Mouse (Mus musculus) kidney, adult 8-10 months (tissue): ENCODE data around the gene Perm1.
A peak's percentile ranks its signal among the peaks of the same experiment; 100 is the strongest.

Experiments used
- DNase-seq, 2 experiments: peaks; one replicate each; pipeline ENCODE4 v3.0.0; 2022

Perm1 gene

DNA sequence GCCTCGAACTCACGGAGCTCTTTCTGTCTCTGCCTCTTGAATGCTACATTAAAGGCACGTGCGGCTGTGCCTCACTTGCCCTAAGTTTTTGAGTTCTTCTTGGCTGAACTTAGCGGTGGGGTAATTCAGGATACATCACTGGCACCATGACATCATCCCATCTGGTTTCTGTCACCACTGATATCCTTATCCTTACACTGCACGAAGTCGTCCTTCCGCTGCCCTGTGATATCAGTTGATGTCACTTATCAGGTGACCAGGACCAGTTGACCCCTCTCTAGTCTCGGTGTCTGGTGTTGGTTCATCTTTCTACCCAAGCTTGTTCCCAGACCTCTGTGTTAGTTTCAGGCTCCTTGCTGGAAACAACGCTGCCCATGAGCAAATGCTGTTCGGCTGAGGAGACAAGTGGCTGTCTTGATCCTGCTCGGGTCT lies 13.2 kb upstream of the Perm1 start:
- DNase-seq = no peak

DNA sequence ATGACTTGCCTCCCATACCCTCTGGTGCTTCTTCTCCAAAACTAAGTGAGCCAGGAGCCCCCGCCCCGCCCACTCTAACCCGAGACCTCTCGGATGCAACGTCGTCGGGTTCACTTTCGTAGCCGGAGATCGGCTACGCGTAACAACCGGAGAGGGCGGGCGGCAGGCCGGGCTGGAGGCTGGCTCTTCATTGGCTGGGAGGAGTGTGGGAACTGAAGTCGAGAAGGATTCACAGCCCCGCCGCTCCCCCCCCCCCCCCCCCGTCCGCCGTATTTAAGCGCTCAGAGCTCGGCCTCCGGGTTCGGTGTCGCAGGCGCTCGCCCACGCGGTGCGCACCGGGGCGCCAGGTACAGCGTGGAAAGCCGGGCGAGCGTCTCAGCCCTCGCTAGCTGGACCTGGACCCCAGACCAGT lies 12.7 kb upstream of the Perm1 start, which contains the start of gene AW011738:
TSS of gene AW011738 (plus strand) at position 304 of the 412 bp plus-strand sequence.
- peak; percentile 58 to 59 for DNase-seq

DNA sequence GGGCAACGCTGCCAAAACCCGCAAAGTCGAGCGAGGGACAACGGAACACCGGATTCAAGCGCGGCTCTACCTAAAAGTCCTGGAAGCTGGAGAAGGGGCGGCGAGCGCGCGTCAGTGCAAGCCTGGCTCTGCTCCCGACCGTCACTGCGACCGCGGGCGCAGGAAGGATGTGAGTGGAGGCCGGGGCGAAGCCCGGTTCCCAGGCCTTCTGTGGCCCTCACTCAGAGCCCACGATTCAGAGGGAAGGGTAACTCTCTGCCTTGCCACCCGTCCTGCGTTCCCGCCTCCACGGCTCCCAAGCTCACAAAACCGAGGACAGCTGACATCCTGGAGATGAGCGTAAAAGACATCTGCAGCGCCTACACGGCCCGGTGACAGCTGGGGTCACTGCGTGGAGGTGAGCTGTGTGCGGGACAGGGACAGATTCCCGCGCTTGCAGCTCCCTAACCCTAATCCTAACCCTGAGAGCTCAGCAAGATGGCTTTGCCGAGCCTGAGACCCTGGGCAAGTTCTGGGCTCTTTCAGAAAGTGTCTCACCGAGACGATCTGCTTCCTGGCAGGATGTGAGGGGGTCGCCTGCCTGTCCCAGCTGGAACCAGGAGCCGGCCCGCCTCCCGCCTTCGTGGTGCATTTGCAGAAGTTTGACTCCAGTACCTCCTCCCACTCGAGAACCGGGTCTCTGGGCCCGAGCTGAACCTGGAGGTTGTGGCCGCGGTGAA lies 12.1 kb upstream of the Perm1 start:
- no peak for DNase-seq

DNA sequence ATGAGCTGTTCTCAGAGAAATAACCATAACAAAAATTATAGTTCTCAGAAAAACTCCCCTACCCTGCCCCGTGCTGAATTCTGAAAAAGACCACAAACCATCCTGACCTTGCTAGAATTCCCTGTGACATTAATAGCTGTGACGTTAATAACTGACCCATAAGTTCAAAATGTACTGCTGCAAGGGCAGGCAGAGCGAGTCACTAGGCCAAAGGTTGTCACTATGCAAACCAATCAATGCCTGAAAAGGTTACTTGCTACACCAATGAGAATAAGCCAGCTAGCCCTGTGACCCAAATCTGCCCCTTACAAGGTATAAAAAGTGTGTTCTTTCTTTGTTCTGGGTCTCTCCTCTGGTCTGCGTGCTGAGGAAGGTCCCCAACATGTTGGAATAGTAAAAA lies 6.8 kb upstream of the Perm1 start:
- no peak for DNase-seq

DNA sequence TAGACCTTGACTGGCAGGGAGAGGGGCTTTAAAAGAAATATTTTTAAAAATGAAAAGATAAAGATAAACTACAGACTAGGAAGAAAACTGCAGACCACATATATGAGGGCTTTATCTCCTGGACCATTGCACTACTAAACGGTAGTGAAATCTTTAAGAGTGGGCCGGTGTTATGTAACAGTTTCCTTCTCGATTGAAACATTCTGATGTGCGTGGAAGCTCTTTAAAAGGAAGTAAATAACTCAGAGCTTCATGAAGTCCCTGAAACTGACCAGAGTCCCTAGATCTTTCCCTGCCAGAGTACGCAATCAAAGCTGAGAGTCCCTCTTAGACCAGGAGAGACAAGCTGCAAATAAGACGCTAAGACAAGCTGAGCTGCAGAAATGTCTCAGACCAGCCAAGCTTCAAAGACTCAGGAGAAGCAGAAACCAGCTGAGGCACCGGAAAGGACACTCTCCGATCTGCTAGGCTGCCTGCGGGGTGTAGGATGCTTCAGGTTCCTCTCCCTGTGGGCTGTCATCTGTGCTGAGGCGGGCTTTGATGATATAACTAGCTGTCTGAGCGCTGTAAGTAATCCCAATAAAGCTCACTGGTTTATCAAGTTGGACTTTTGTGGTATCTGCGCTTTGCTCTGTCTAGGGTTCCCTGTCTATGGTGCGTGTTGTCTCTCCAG lies 5.6 kb upstream of the Perm1 start:
- no peak for DNase-seq

DNA sequence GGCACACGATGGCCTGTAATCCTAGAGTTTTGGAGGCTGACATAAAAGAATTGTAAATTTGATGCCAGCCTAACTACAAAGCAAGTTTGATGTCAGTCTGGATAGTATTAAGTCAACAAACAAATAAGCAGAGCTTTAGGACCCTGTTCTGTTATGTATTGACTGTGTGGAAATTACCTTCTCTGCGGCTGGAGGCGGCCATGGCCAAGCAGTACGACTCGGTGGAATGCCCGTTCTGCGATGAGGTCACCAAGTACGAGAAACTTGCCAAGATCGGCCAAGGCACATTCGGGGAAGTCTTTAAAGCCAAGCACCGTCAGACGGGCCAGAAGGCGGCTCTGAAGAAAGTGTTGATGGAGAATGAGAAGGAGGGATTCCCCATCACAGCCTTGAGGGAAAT lies 2.5 kb upstream of the Perm1 start:
- DNase-seq = no peak

DNA sequence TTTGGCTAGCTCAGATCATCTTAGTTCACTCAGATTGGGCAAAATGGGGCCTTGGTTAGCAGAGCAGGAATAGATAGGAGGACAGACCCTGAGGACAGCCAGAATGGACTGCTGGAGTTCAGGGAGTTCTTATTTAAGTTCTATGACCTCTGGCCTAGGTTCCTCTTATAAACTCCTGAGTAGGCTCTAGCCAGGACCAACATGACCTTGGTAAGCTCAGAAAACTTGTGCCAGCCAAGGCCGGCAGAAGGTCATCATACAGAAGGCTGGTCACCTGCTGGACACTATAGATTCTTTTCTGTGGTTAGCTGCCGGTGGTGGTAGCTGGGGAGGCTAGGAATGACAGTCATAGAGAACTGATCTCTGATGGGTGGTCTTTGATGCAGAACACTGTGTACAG lies 528 bp downstream of the Perm1 start:
- DNase-seq = no peak

DNA sequence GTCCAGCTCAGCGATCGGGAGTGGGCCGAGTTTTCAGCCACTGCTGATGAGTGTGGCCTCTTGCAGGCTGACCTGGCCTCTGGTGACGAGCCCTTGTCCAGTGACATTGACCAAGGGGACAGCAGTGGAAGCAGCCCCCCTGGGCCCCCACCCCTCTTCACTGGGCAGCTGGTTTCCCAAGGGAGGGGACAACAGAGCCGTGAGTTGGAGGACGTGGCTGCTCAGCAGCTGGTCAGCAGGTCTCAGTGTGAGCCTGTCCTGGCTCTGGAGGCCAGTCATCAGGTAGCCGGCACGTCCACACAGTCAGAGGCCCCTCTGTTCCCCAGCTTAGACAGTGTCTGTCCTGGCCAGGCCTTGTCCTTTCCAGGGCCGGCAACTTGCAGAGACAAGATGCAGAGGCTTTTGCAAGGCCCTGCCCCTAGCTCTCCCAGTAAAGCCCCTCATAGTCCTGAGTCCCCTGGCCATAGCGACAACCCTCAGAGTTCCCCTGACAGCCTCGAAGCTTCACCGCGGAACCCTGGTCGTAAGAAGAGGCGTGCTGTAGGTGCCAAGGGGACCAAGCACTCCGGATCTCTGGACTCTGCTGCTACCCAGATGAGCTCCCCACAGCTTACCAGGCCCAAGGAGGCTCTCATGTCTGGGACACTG lies 1.5 kb downstream of the Perm1 start:
- DNase-seq = no peak

DNA sequence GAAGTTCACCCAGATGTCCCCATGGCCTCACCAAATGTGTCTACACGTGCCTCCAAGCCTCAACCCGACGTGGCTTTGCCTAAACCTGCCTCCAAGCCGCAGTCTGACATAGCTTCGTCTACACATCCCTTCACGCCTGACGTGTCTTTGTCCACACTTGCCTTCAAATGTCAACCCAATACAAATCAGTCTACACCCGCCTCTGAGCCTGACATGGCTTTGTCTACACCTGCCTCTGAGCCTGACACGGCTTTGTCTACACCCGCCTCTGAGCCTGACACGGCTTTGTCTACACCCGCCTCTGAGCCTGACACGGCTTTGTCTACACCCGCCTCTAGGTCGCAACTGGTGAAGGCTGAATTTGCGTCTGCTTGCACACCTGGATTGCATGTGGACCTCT lies 2.2 kb downstream of the Perm1 start:
- no peak for DNase-seq

DNA sequence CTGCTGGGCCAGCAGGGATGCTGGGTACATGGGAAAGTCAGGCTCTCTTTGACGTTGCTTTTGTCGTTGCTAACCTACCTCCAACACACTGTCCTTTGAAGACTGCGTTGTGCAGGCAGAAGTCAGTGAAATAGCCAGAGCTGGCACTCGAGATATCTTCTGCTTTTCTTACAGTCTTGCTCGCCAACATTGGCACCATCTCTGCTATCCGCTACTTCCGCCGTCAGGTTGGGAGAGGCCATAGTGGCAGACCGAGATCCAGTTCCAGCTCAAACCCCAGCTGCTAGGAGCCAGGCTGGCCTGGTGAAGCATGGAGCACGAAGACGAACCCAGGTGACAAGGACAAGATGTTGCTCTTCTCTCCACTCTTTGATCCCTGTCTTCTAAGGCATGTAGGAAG lies 4.3 kb downstream of the Perm1 start:
- no peak for DNase-seq

DNA sequence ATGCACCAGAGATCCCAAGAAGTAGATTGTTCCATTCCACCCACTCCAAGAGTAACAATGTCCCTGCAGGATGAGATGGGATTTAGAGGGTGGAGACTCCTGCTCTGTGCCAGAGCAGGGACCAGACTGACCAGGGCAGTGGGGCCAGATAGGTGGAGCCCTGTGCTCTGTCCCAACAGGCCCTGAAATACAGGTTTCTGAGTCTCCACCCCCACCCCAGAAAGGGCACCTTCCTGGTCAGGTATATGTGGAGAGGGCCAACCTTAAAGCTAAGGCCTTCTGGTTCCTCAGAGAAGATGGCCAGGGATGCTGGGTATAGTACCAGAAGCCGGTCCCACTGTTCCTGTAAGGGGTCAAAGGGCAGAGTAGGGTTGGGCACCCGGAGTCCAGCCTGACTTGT lies 8.6 kb downstream of the Perm1 start:
- no peak for DNase-seq

DNA sequence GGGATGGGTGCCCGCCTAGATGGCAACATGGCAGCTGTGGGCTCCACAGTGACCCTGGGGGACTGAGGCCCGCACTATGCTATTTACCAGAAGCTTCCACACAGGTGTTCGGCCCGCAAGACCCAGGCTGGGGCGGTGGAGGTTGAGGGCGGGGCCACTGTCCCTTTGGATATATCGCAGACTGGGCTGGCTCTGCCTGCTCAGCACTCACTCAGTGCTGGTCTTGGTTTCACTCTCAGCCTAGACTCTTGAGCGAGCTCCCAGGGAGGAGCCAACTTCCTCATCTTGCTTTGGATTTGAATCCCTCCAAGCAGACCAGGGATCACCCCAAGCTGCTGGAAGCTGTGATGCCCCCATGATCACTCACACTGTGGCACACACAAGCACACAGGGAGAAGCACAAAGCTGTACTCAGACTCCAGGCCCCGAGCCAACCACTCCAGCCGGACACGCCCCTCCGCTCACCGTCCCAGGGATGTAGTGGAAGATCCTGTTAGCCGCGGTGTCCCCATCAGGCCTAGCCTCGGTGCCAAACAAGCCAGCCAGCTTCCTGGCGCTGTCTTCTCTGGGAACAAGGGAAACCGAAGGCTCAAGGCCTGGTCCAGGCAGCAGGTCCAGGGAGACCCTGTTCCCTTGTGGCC lies 12.2 kb downstream of the Perm1 start:
- no peak for DNase-seq

DNA sequence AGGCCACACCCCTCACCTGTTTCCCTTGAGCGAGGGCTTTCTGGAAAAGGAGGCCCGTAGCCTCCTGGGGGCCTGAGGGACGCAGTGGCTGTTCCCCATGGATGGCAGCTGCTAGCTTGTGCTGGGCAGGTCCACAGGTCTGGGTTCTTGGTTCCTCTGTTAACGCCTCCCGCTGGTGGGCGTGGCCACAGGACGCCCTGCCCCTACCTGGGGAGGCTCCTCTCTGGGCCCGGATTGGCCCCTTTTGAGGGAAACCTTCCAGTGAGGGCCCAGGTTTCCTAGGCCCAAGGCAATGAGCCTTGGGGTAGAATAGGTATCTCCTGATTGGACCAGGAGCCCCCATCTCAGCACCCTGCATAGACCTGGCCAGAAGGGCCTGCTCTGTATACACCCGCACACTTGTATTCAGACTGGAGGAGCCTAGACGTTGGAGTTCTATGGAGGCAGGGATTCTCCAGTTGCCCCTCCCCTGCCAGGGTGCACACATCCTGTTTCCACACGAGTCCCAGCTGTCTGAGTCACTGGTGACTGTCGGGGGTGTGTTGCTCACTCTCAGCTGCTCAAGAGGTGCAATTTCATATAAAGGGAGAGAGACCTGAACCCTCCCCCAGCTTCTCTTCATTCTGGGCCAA lies 12.8 kb downstream of the Perm1 start:
- DNase-seq = no peak

DNA sequence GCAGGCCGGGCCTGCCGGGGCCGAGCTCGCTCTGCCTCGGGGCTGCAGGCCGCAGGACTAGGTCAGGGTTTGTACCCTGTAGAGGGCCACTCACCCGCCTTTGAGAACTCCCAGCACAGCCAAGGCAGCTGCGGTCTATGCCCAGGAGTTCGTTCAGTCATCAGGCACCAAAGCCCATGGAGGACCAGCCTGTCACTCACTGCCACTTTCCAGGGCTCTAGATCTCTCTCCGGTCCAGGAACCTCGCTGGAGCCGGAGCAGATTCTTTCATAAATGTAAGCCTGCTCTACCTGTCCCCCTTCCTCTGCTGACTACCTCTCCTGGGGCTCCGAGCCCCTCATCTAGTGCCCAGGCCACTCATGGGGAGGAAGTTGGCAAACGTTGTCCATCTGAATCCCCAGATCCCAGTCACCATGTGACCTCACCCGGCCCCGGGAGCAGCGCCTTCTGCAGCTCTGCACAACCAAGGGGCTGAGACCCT lies 18.4 kb downstream of the Perm1 start:
- no peak for DNase-seq

DNA sequence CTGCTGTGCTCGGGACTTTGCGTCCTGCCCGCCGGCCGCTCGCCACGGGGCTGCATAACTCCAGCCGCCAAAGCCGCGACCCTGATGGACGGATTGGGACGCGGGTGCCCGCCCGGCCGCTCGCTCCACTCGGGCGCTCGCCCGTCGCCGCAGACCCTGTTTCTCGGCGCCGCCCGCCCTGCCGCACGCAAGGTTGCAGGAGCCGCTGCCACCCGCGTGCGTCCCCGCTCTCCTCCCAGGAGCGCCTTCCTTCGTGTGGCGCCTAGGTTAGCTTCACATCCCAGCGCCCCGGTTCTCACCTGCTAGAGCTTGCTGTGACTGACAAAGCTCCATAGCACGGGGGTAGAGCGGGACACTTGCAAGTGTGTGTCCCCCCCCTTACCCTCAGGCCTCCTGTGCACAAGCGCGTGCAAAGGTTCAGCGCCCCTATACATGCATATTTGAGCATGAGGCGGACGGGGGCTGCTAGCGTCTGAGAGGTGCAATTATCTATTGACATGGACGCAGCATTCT lies 19.1 kb downstream of the Perm1 start, which contains the start of gene Plekhn1:
TSS of gene Plekhn1 (minus strand) at position 157 of the 513 bp plus-strand sequence.
- peak; percentile 51 to 62 for DNase-seq

DNA sequence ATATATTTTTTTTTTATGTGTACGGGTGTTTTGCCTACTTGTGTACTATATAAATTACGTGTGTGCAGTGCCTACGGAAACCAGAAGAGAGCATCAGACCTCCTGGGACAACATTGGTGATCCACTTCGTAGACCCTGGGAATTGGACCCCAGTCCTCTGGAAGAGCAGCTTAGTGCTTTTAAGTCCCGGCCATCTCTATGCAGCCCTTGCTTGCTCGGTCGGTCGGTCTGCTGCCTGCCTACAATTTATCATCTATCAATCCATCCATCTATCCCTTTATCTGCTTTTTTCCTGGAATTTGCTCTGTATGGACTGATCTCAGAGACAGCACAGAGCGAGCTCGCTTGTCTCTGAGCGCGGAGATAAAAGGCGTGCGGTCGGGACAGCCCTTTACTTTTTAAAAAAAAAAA lies 19.7 kb downstream of the Perm1 start:
- DNase-seq = no peak

DNA sequence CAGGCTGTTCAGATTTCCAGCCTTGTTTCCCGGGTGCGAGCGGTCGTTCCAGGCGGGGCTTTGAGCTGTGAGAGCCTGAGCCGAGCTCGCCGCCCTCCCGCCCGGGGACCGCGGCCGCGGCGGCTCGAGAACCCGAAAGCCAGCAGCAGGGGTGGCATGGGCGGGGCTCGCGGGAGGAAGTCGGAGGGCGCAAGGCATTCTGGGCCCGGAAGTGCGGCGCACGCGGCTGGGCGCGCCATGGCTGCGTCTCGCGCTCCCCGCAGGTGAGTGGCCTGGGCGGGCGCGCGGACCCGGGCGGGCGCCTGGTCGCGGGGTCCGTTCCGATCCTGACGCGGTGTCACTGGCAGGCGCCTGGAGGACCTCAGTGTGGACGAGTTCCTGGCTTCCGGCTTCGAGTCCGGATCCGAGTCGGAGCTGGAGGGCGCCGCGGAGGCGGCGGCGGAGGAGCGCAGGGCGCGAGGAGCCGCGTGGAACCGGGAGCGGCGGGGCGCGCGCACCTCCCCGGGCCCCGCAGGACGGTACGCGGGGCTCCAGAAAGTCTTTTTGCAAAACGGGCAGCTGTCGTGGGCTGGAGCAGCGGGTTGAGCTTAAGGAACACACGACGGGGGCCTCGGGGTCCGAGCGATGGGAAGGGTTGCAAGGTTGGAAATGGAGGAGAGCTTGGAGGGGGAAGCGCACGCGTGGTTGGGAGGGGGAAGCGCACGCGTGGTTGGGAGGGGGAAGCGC lies 20.3 kb downstream of the Perm1 start, which contains the start of gene Noc2l:
TSS of gene Noc2l (plus strand) at position 203 of the 726 bp plus-strand sequence.
- peak; percentile 86 to 87 for DNase-seq

DNA sequence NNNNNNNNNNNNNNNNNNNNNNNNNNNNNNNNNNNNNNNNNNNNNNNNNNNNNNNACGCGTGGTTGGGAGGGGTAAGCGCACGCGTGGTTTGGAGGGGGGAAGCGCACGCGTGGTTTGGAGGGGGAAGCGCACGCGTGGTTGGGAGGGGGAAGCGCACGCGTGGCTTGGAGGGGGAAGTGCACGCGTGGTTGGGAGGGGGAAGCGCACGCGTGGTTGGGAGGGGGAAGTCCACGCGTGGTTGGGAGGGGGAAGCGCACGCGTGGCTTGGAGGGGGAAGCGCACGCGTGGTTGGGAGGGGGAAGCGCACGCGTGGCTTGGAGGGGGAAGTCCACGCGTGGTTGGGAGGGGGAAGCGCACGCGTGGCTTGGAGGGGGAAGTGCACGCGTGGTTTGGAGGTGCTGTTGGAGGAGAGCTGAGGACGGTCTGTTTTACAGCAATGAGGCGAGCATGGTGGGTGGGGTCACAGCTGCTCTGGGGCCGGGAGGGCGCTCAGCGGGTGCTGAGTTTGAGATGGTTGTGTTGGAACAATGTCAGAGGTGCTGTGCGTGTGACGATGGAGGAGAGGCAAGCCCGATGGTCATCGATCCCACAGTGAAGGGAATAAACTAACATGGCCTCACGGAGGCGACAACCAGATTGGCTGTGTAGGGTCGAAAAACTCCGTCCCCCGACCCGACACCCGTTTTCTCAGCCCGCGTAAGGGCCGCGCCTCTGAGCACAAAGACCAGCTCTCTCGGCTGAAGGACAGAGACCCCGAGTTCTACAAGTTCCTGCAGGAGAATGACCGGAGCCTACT lies 21.2 kb downstream of the Perm1 start:
- DNase-seq = no peak

DNA sequence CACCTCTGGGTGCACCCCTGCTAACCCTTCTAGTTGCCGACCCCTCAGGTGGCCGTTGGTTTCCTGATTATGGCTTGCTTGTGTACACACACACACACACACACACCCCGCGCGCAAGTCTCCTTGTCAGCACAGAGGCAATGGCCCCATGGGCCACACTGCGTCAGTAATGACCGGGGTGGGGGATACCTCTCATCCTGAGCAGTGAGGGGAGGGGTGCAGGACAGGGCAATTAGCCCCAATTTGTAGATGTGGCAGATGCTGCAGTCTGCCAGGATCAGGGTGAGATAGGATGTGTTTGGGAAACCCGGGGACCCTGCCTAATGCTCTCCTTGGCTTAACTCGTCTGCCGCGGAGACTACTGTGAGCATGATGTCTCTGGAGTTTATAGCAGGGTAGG lies 33.9 kb downstream of the Perm1 start:
- no peak for DNase-seq

DNA sequence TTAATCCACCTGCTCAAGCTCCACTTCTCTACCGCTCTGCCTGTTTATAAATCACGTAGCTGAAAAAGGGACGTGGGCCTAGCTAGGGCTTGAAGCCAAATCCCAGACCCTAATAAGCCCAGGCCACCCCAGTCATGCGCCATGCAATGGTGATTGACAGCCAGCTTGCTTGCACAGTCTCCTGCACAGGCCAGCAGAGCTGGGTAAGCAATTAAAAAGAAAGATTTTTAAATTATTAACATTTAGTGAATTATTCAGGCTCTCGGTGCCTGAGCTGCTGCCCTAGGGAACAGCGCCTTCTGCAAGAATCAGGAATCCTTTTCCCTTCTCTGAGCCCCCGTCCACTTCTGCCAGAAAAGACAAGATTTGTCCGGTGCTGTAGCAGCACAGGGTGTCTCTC lies 35.4 kb downstream of the Perm1 start:
- DNase-seq = no peak

DNA sequence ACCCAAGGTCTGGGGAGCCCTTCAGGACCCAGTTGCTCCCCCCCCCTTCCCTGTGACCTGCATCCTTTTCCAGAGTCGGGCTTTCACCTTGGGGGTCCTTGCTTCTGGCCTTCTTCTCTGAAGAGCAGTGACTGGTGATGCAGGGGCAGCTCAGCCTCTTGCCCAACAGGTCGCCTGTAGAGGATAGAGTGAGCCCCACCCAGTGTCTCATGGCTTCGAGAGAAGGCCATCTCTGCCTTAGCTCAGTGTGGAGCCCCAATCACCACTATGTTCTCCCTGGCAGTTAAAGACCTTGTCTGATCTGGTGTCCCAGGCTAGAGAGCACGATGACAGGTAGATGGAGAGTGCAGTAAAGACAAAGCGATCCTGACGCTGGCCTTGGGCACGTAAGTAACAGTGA lies 36.5 kb downstream of the Perm1 start:
- DNase-seq = no peak
